Mouse (Mus musculus) left cerebral cortex, adult 2 months (tissue): ENCODE measurements around the gene Tysnd1. TPM values are rescaled to one million over a fixed set of nuclear protein-coding genes. Genes with fewer than 3 reads are reported as not detected.

Experiments
- DNase-seq, 2 experiments: peaks; one replicate each; pipeline ENCODE4 v3.0.0; 2021 to 2022; ENCODE audit warnings: low spot score in 2 of 2, mixed read lengths in 1 of 2; ENCODE audit errors: extremely low spot score in 1 of 2
- H3K27ac ChIP-seq: fragments of 200-600 bp; 2 replicates; pipeline ENCODE4 v1.8.1; 2022
- H3K4me3 ChIP-seq: fragments of 200-600 bp; 2 replicates; pipeline ENCODE4 v1.8.1; 2022
- CTCF ChIP-seq: fragments of 200-600 bp; IDR thresholded peaks from 2 replicates; pipeline ENCODE4 v1.8.1; 2022; ENCODE audit warnings: antibody characterized with exemption, mild to moderate bottlenecking, moderate library complexity
- intact Hi-C: fragments of 180-260 bp; cut with DNase I; formaldehyde crosslinking; loops from one replicate; pipeline ENCODE4 v1.15.1; 2025
- total RNA-seq, 2 experiments: library from RNA; stranded (reverse); gene quantifications; 2 replicates each; pipeline ENCODE4 v1.2.3; 2021

Gene Tysnd1
- total RNA-seq, 2 experiments from 2014 or later: 22.7 to 23.3 TPM

GRCm38 (mm10) chr10:61695703-61696559 lies 617 bp downstream of the Tysnd1 start:
- intact Hi-C loops: loop anchor here (1.0 kb wide), 1 partner anchor 16 kb away; the partner anchor contains the start of gene Sar1a
- DNase-seq: peak; percentile 29 to 33
- peak overlapping the region; percentile 68 for H3K27ac ChIP-seq
- no peak for TF ChIP-seq CTCF
- peak overlapping the region; percentile 100 for H3K4me3 ChIP-seq

GRCm38 (mm10) chr10:61696560-61696823 lies 1.2 kb downstream of the Tysnd1 start:
- intact Hi-C loops: no loop called here
- no peak for TF ChIP-seq CTCF
- DNase-seq: no peak
- Histone ChIP-seq H3K27ac (no peak overlapping the region), H3K4me3 (peak overlapping the region; percentile 100)

GRCm38 (mm10) chr10:61697028-61697427 lies 1.7 kb downstream of the Tysnd1 start:
- no peak overlapping the region for H3K27ac ChIP-seq
- TF ChIP-seq CTCF: no peak
- intact Hi-C loops: no loop called here
- no peak for DNase-seq
- H3K4me3 ChIP-seq: peak overlapping the region; percentile 100

GRCm38 (mm10) chr10:61704663-61705062 lies 9.3 kb downstream of the Tysnd1 start:
- no peak for TF ChIP-seq CTCF
- Histone ChIP-seq H3K27ac (no peak overlapping the region), H3K4me3 (no peak overlapping the region)
- no peak for DNase-seq
- intact Hi-C loops: no loop called here

GRCm38 (mm10) chr10:61706412-61707375 lies 11.4 kb downstream of the Tysnd1 start:
- no peak for DNase-seq
- no peak overlapping the region for H3K27ac ChIP-seq
- TF ChIP-seq CTCF: no peak
- intact Hi-C loops: no loop called here
- H3K4me3 ChIP-seq: no peak overlapping the region

- no peak for DNase-seq
- Histone ChIP-seq H3K27ac (no peak overlapping the region), H3K4me3 (no peak overlapping the region)
- intact Hi-C loops: no loop called here
- no peak for TF ChIP-seq CTCF
These were observed 18.3 kb downstream of the Tysnd1 start for GRCm38 (mm10) chr10:61713601-61714000.

GRCm38 (mm10) chr10:61714146-61714545 lies 18.8 kb downstream of the Tysnd1 start:
- H3K4me3 ChIP-seq: no peak overlapping the region
- intact Hi-C loops: no loop called here
- no peak for TF ChIP-seq CTCF
- no peak overlapping the region for H3K27ac ChIP-seq
- no peak for DNase-seq

GRCm38 (mm10) chr10:61714771-61715461 lies 19.6 kb downstream of the Tysnd1 start, which contains the start of gene Aifm2:
Gene Aifm2 (plus strand): TSS chr10:61715263.
- intact Hi-C loops: no loop called here
- DNase-seq: peak in 1 of 2 experiments; percentile 24
- TF ChIP-seq CTCF: no peak

GRCm38 (mm10) chr10:61715462-61715837 lies 20.1 kb downstream of the Tysnd1 start:
- Histone ChIP-seq H3K4me3 (peak overlapping the region; percentile 49), H3K27ac (no peak overlapping the region)
- TF ChIP-seq CTCF: no peak
- DNase-seq: no peak
- intact Hi-C loops: no loop called here

More at GRCm38 (mm10) chr10:61714771-61715461, 19.6 kb downstream of the Tysnd1 start, which contains the start of gene Aifm2:
- no peak within 1 kb of the TSS for H3K27ac ChIP-seq
- peak within 1 kb of the TSS; percentile 49 for H3K4me3 ChIP-seq

- intact Hi-C loops: no loop called here
- DNase-seq: no peak
- Histone ChIP-seq H3K4me3 (no peak overlapping the region), H3K27ac (no peak overlapping the region)
- no peak for TF ChIP-seq CTCF
These were observed 20.9 kb downstream of the Tysnd1 start for GRCm38 (mm10) chr10:61715996-61716864.
